Mouse (Mus musculus): ENCODE measurements around the gene Rdh1. TPM values are rescaled to one million over a fixed set of nuclear protein-coding genes. Genes with fewer than 3 reads are reported as not detected.

Rdh1 gene
- not detected for polyA plus RNA-seq (2014; fragmentation: Illumina TruSeq; extraction: RNeasy Lipid Tissue Mini Kit (QIAGEN cat#74804); ENCODE audit: low read depth, low replicate concordance)

DNA sequence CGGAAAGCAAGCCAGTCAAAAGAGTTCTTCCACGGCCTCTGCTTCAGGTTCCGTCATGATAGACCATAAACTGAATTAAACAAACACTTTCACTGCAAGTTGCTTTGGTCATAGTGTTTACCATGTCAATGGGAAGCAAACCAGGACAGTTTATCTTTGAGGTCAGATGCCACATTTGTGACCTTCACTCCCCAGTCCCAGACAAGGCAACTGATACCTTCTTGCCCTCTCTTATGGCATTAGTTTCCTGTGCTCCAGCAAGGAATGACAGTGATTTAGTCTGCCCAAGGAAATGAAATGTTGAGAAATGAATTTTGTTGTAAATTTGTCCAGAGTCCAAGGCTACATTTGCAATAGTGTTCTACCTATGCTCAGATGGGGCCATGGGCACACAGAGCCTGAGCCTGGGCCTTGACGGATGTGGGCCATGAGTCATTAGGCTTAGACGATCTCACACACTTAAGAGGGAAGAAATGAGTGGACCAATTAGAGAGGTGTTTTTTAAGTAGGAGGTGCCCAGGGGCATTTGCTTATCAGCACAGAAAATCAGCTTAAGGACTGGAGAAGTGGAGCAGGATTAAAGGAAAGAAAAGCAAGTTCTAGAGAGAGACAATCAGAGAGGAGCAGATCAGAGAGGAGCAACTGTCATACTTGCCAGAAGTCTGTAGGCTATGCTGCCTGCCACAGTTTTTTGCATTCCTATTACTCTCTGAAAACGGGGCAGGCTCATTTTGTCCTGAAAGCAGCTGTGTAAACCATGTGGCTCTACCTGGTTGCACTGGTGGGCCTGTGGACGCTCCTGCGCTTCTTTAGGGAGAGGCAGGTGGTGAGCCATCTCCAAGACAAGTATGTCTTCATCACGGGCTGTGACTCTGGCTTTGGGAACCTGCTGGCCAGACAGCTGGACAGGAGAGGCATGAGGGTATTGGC, at the start of gene Rdh1, which contains the start of gene Rdh16f1:
TSS of gene Rdh1 (plus strand) at position 541 of the 930 bp plus-strand sequence.
TSS of gene Rdh16f1 (plus strand) at position 607 of the 930 bp plus-strand sequence.

DNA sequence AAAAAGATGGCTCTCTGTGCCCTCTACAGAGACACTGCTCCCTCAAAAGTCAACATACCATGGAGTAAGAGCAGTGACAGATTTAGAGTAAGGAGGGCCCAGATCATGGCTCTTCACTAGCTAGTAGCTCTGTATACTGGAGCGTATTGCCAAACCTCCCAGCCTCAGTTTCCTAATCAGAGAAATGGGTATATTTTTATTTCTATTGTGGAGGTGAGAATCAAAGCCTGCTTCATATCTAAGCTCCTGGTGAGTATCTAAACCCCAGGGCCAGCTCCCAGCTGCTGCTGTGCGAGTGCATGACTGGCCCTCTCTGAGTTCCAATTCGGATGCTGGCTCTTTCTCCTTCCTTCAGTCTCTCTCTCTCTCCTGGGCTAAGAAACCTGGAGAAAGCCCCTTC, 35.3 kb upstream of the Rdh1 start, which contains the start of gene Tac2:
TSS of gene Tac2 (plus strand) at position 301 of the 400 bp plus-strand sequence.

DNA sequence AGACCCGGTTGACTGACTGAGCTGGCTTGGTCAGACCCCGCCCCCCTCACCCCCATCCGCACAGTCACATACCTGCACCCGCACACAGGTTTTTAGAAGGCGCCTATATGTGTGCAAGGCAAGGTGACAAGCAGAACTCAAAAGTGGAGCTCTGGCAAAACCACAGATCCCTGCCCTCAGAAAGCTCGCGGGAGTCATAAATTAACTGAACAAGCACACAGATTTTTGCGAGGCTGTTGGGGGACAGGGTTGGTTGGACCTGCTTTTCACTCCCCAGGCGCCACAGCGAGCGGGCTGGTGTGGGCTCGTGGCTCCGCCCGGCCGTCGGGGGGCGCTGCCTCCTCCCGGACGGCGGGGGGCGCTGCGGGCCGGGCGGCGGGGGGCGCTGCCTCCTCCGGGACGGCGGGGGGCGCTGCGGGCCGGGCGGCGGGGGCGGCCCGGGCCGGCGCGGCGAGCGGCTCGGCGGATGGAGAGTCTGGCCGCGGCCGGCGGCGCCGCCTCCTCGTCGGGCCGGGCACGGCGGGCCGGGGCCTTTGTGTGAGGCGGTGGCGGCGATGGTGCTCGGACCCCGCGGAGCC, 20.3 kb upstream of the Rdh1 start, which contains the start of gene Zbtb39:
TSS of gene Zbtb39 (plus strand) at position 456 of the 578 bp plus-strand sequence.

DNA sequence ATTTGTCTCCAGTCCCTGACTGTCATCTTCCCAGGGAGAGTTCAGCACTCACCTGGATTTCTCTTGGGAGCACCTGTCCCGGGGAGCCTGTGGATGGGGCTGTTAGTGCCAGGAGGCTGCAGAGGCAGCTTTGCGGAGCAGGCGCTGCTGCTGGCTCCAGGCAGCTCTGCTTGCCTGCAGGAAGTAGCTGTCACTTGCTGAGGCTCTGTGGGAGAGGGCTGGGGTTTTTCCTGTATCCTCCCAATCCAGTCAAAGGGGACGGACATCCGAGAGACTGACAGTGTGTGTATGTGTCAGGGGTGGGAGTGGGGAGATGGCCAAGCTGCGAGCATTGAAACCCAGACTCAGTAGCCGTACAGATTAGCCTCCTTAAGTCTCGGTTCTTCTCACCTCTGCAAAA, 8.0 kb upstream of the Rdh1 start, which contains the start of gene Gpr182:
TSS of gene Gpr182 (minus strand) at position 185 of the 400 bp plus-strand sequence.

DNA sequence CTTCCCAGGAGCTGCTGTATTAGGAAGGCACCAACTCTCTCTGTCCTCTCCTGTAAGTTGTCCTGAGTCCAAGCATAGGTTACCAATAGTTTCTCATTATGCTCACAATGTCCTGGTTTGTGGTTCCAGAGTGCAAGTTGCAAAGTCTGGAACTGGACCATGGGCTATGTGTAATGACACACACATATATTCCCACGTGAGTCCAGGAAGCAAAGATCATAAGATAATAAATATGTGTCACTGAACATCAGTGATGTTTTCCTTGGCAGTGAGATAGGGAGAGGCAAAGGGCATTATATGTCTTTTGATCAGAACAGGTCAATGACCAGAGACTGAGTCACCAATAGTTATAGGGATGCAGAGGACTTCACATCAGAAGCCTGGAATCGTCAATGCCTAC, 16.5 kb downstream of the Rdh1 start, which contains the start of gene Rdh9:
TSS of gene Rdh9 (plus strand) at position 376 of the 400 bp plus-strand sequence.

DNA sequence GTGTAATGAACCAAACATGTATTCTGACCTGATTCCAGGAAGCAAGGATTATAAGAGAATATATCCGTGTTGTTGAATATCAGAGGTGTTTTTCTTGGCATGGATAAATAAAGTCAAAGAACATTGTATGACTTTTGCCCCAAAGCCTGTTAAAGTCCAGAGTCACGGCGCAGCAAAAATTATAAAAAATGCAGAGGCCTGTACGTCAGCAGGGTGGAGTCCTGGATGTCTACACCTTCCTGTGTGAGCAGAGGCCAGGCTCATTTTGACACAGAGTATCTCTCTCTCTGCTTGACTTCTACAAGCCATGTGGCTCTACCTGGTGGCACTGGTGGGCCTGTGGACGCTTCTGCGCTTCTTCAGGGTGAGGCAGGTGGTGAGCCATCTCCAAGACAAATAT, 41.4 kb downstream of the Rdh1 start, which contains the start of gene Rdh16:
TSS of gene Rdh16 (plus strand) at position 262 of the 400 bp plus-strand sequence.

Other genes with a start within 250 kb of the Rdh1 start
- 37.8 TPM for gene Ndufa4l2, start 244.8 kb upstream of the Rdh1 start, polyA plus RNA-seq (2014; fragmentation: Illumina TruSeq; extraction: RNeasy Lipid Tissue Mini Kit (QIAGEN cat#74804); ENCODE audit: low read depth, low replicate concordance)
- gene Shmt2, start 237.3 kb upstream of the Rdh1 start, polyA plus RNA-seq (2014; fragmentation: Illumina TruSeq; extraction: RNeasy Lipid Tissue Mini Kit (QIAGEN cat#74804); ENCODE audit: low read depth, low replicate concordance), result 47.5 TPM
- gene Nxph4, start 225.2 kb upstream of the Rdh1 start, polyA plus RNA-seq (2014; fragmentation: Illumina TruSeq; extraction: RNeasy Lipid Tissue Mini Kit (QIAGEN cat#74804); ENCODE audit: low read depth, low replicate concordance), result not detected
- gene Lrp1, start 138.6 kb upstream of the Rdh1 start, polyA plus RNA-seq (2014; fragmentation: Illumina TruSeq; extraction: RNeasy Lipid Tissue Mini Kit (QIAGEN cat#74804); ENCODE audit: low read depth, low replicate concordance), result 87.8 TPM
- 48.3 TPM for gene Stat6, start 116.7 kb upstream of the Rdh1 start, polyA plus RNA-seq (2014; fragmentation: Illumina TruSeq; extraction: RNeasy Lipid Tissue Mini Kit (QIAGEN cat#74804); ENCODE audit: low read depth, low replicate concordance)
- 5.4 TPM for gene Nemp1, start 92.8 kb upstream of the Rdh1 start, polyA plus RNA-seq (2014; fragmentation: Illumina TruSeq; extraction: RNeasy Lipid Tissue Mini Kit (QIAGEN cat#74804); ENCODE audit: low read depth, low replicate concordance)
- 10.6 TPM for gene Nab2, start 91.2 kb upstream of the Rdh1 start, polyA plus RNA-seq (2014; fragmentation: Illumina TruSeq; extraction: RNeasy Lipid Tissue Mini Kit (QIAGEN cat#74804); ENCODE audit: low read depth, low replicate concordance)
- gene Myo1a, start 54.6 kb upstream of the Rdh1 start, polyA plus RNA-seq (2014; fragmentation: Illumina TruSeq; extraction: RNeasy Lipid Tissue Mini Kit (QIAGEN cat#74804); ENCODE audit: low read depth, low replicate concordance), result 0.34 TPM
- gene Tac2, start 35.2 kb upstream of the Rdh1 start, polyA plus RNA-seq (2014; fragmentation: Illumina TruSeq; extraction: RNeasy Lipid Tissue Mini Kit (QIAGEN cat#74804); ENCODE audit: low read depth, low replicate concordance), result not detected
- 4.4 TPM for gene Zbtb39, start 20.2 kb upstream of the Rdh1 start, polyA plus RNA-seq (2014; fragmentation: Illumina TruSeq; extraction: RNeasy Lipid Tissue Mini Kit (QIAGEN cat#74804); ENCODE audit: low read depth, low replicate concordance)
- gene Gpr182, start 8.0 kb upstream of the Rdh1 start, polyA plus RNA-seq (2014; fragmentation: Illumina TruSeq; extraction: RNeasy Lipid Tissue Mini Kit (QIAGEN cat#74804); ENCODE audit: low read depth, low replicate concordance), result 4.0 TPM
- gene Rdh16f1, start 66 bp downstream of the Rdh1 start, polyA plus RNA-seq (2014; fragmentation: Illumina TruSeq; extraction: RNeasy Lipid Tissue Mini Kit (QIAGEN cat#74804); ENCODE audit: low read depth, low replicate concordance), result not detected
- gene Rdh9, start 16.7 kb downstream of the Rdh1 start, polyA plus RNA-seq (2014; fragmentation: Illumina TruSeq; extraction: RNeasy Lipid Tissue Mini Kit (QIAGEN cat#74804); ENCODE audit: low read depth, low replicate concordance), result 0.31 TPM
- gene Rdh16, start 41.4 kb downstream of the Rdh1 start, polyA plus RNA-seq (2014; fragmentation: Illumina TruSeq; extraction: RNeasy Lipid Tissue Mini Kit (QIAGEN cat#74804); ENCODE audit: low read depth, low replicate concordance), result not detected
- gene Rdh19, start 90.2 kb downstream of the Rdh1 start, polyA plus RNA-seq (2014; fragmentation: Illumina TruSeq; extraction: RNeasy Lipid Tissue Mini Kit (QIAGEN cat#74804); ENCODE audit: low read depth, low replicate concordance), result not detected
- not detected for gene Rdh16f2, start 106.8 kb downstream of the Rdh1 start, polyA plus RNA-seq (2014; fragmentation: Illumina TruSeq; extraction: RNeasy Lipid Tissue Mini Kit (QIAGEN cat#74804); ENCODE audit: low read depth, low replicate concordance)
- gene Rdh7, start 129.1 kb downstream of the Rdh1 start, polyA plus RNA-seq (2014; fragmentation: Illumina TruSeq; extraction: RNeasy Lipid Tissue Mini Kit (QIAGEN cat#74804); ENCODE audit: low read depth, low replicate concordance), result 0.63 TPM
- not detected for gene Sdr9c7, start 138.8 kb downstream of the Rdh1 start, polyA plus RNA-seq (2014; fragmentation: Illumina TruSeq; extraction: RNeasy Lipid Tissue Mini Kit (QIAGEN cat#74804); ENCODE audit: low read depth, low replicate concordance)
- not detected for gene Hsd17b6, start 247.9 kb downstream of the Rdh1 start, polyA plus RNA-seq (2014; fragmentation: Illumina TruSeq; extraction: RNeasy Lipid Tissue Mini Kit (QIAGEN cat#74804); ENCODE audit: low read depth, low replicate concordance)